In the genomic region with DNA sequence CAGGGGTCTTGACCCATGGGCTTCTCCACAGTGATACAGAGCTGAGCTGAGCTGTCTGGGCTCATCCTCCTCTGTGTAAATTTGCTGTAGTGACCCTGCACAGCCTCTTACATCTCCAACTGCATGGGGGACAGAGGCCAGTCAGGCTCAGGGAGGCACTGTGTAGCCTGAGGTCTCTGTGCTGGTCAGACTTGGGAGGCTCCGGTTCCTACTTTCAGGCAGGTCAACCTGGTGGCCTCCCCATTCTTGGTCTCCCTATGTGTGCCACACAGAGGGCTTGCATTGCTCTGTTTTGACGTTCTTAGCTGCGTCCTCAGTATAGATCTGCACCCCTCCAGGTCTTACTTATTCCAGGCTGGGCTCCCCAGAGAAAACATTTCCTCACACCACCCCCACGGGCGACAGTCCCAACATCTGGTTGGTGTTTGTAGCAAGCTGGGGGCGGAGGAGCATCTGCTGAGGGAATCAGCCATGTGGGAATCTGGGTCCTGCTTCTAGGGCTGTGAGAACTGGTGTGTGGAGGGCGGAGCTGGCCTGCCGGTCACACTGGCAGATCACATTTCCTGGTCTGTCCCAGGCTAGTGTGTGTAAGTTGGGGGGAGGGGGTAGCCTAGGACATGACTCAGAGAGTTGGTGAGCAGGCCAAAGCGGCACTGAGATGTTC, we compare ENCODE assay signal across 7 mouse cellular contexts. TPM values are rescaled to one million over a fixed set of nuclear protein-coding genes. Genes with fewer than 3 reads are reported as not detected.
DNase-seq lines count a peak whose midpoint lies in the region; ATAC-seq lines count a peak whose summit lies in the region.

No protein-coding gene starts in this region.

- peak; percentile 66 for ATAC-seq in heart, embryonic 12.5 days (ENCODE audit: insufficient number of reproducible peaks, low FRiP score)

- H3K4me2 ChIP-seq in heart, embryonic 12.5 days: no peak overlapping the region

- no peak overlapping the region for H3K9ac ChIP-seq in heart, embryonic 12.5 days

- no peaks in the 10 kb centered on the region for H3K27me3 ChIP-seq in heart, embryonic 12.5 days (replicated peaks)

- no peak overlapping the region for H3K4me3 ChIP-seq in heart, embryonic 12.5 days

- no peaks in the 10 kb centered on the region for H3K9me3 ChIP-seq in heart, embryonic 12.5 days (replicated peaks)

- DNase-seq in NIH3T3 (ENCODE audit: low read depth): peak; percentile 89
- peak; percentile 85 for DNase-seq in embryo, embryonic 11 days
- DNase-seq in kidney, postnatal 10 days: peak; percentile 84
- DNase-seq in lung, postnatal 25 days (ENCODE audit: low spot score): peak; percentile 79
- DNase-seq in cerebellum, postnatal 4 days (ENCODE audit: low spot score in 2 of 2): no peak
- no peak for DNase-seq in layer of hippocampus, adult 9-10 months (ENCODE audit: low spot score)

- peak overlapping the region; percentile 63 for H3K27ac ChIP-seq in heart, embryonic 12.5 days (ENCODE audit: poor library complexity, severe bottlenecking)

- 25% methylated on average over 9 of the region's 9 CpGs for WGBS in heart, embryonic 12.5 days

- no peaks in the 10 kb centered on the region for H3K36me3 ChIP-seq in heart, embryonic 12.5 days

- H3K4me1 ChIP-seq in heart, embryonic 12.5 days (replicated peaks): peaks cover 22% of the 10 kb centered on the region

RNA-seq across cellular contexts. Expression of a gene that starts 9.0 kb away (rescaled TPM):
- polyA plus RNA-seq in heart, embryonic 12.5 days (2016; fragmentation: Nextera tagmentation; extraction: Ambion mirVana): 20.4 TPM in 2 replicates

RNA-seq across cellular contexts. Expression of a gene that starts 54.3 kb away (rescaled TPM):
- polyA plus RNA-seq in heart, embryonic 12.5 days (2016; fragmentation: Nextera tagmentation; extraction: Ambion mirVana): 139 and 146 TPM in 2 replicates

Comparison
In these comparisons a context has a peak if more than half of its experiments do, and no peak if none do; other contexts are left out.
1. DNase-seq: peak in NIH3T3 (single experiment), embryo, embryonic 11 days (single experiment), kidney, postnatal 10 days (single experiment) and lung, postnatal 25 days (single experiment); none in cerebellum, postnatal 4 days (0 of 2) and layer of hippocampus, adult 9-10 months (single experiment).